Mouse (Mus musculus) ES-Bruce4 (cell line): ENCODE results near the gene Churc1.

ENCODE experiments used
- CTCF ChIP-seq: IDR thresholded peaks from one replicate; pipeline ENCODE4 v1.8.1; 2011; ENCODE audit warnings: low read depth, low read length
- EP300 ChIP-seq: IDR thresholded peaks from 2 replicates; pipeline ENCODE4 v1.6.1; 2011; ENCODE audit warnings: low read depth, low read length; ENCODE audit not compliant: insufficient read depth
- POLR2A ChIP-seq: IDR thresholded peaks from one replicate; pipeline ENCODE4 v1.8.1; 2011; ENCODE audit warnings: low read length; ENCODE audit not compliant: insufficient read depth

DNA sequence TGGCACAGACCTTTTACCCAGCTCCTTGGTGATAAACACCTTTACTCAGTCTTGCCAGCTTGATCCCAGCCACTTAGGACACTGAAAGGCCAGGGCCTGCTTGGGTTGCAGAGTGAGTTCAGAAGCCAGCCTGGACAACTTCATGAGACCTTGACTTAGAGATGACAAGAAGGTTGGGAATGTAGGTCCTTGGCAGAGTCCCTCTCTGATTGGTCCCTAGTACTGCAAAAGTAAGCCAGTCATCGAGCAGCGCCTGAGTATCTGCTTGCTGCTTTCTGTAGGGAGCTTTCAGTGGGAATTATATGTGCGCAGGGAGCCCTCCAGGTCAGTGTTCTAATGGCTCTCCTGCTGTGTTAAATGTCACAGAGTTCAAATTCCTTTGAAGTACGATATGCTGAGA, 9.8 kb downstream of the Churc1 start:
- TF ChIP-seq CTCF: no peak
- no peak for TF ChIP-seq POLR2A
- TF ChIP-seq EP300: no peak
